8 mouse cellular contexts compared by ENCODE assay signal in genomic region chr12:91848394-91849044, GRCm38 (mm10). TPM values are rescaled to one million over a fixed set of nuclear protein-coding genes. Genes with fewer than 3 reads are reported as not detected.
A peak's percentile ranks its signal among the peaks of the same experiment; 100 is the strongest.
DNase-seq lines count a peak whose midpoint lies in the region; ATAC-seq and TF ChIP-seq lines count a peak whose summit lies in the region.

No protein-coding gene starts in this region.

- WGBS in heart, embryonic 12.5 days, result 3% methylated on average over 33 of the region's 33 CpGs
- WGBS in forebrain, embryonic 16.5 days, result 5% methylated on average over 32 of the region's 33 CpGs
- 2% methylated on average over 33 of the region's 33 CpGs for WGBS in liver, embryonic 14.5 days (ENCODE audit: insufficient replicate concordance)
- WGBS in stomach, embryonic 14.5 days, result 2% methylated on average over 33 of the region's 33 CpGs

- H3K36me3 ChIP-seq in heart, embryonic 12.5 days, result peaks cover 5% of the 10 kb centered on the region
- no peaks in the 10 kb centered on the region for H3K36me3 ChIP-seq in forebrain, embryonic 16.5 days (ENCODE audit: control insufficient read depth, insufficient read depth)
- H3K36me3 ChIP-seq in liver, embryonic 14.5 days (replicated peaks; ENCODE audit: control insufficient read depth, insufficient read depth, low read depth), result no peaks in the 10 kb centered on the region
- H3K36me3 ChIP-seq in stomach, embryonic 14.5 days (ENCODE audit: control insufficient read depth, insufficient read depth, low read length), result no peaks in the 10 kb centered on the region

- no peaks in the 10 kb centered on the region for H3K9me3 ChIP-seq in heart, embryonic 12.5 days (replicated peaks)
- no peaks in the 10 kb centered on the region for H3K9me3 ChIP-seq in forebrain, embryonic 16.5 days (ENCODE audit: control insufficient read depth, low read length)
- H3K9me3 ChIP-seq in liver, embryonic 14.5 days (ENCODE audit: control insufficient read depth, low read length), result no peaks in the 10 kb centered on the region
- no peaks in the 10 kb centered on the region for H3K9me3 ChIP-seq in stomach, embryonic 14.5 days (ENCODE audit: control insufficient read depth, low read depth, low read length)

- no peak for DNase-seq in heart, postnatal 10 days
- DNase-seq in MEL-GATA-1-ER (ENCODE audit: extremely low read depth, low read depth), result peak; percentile 11
- peak in 2 of 3 experiments; percentile 15 to 27 for DNase-seq in liver, embryonic 14.5 days (ENCODE audit: low read depth in 3 of 3, low spot score in 3 of 3)
- no peak for DNase-seq in right cerebral cortex, postnatal 4 days
- DNase-seq in kidney, postnatal 25 days, result no peak

- no peak for TF ChIP-seq EP300 in liver, embryonic 14.5 days (IDR thresholded peaks at IDR 0.05; ENCODE audit: low read depth)

- peak overlapping the region; percentile 99 for H3K4me3 ChIP-seq in heart, embryonic 12.5 days
- H3K4me3 ChIP-seq in forebrain, embryonic 16.5 days (replicated peaks; ENCODE audit: low read length), result peak overlapping the region; percentile 92
- peak overlapping the region; percentile 72 to 83 for H3K4me3 ChIP-seq in liver, embryonic 14.5 days (ENCODE audit: insufficient read depth in 1 of 2, low read depth in 2 of 2, low read length in 2 of 2)
- H3K4me3 ChIP-seq in stomach, embryonic 14.5 days (ENCODE audit: low read depth, low read length), result peak overlapping the region; percentile 81

- H3K9ac ChIP-seq in heart, embryonic 12.5 days, result peak overlapping the region; percentile 97
- peak overlapping the region; percentile 85 for H3K9ac ChIP-seq in forebrain, embryonic 16.5 days (replicated peaks; ENCODE audit: low read depth, low read length)
- H3K9ac ChIP-seq in liver, embryonic 14.5 days (replicated peaks), result peak overlapping the region; percentile 77
- H3K9ac ChIP-seq in stomach, embryonic 14.5 days (replicated peaks; ENCODE audit: low read depth, low read length), result peak overlapping the region; percentile 67

- peak overlapping the region; percentile 70; the same call in 1 of the 2 replicates for H3K27ac ChIP-seq in heart, embryonic 12.5 days (ENCODE audit: poor library complexity, severe bottlenecking)
- H3K27ac ChIP-seq in forebrain, embryonic 16.5 days (ENCODE audit: low read length), result peak overlapping the region; percentile 53; the same call in 1 of the 2 replicates
- H3K27ac ChIP-seq in liver, embryonic 14.5 days, result peak overlapping the region; percentile 27; the same call in 1 of the 2 replicates
- no peak overlapping the region; the same call in 1 of the 2 replicates for H3K27ac ChIP-seq in stomach, embryonic 14.5 days (ENCODE audit: low read length)

- H3K4me1 ChIP-seq in heart, embryonic 12.5 days (replicated peaks), result peaks cover 18% of the 10 kb centered on the region; the same call in 1 of the 2 replicates
- peaks cover 14% of the 10 kb centered on the region for H3K4me1 ChIP-seq in forebrain, embryonic 16.5 days (replicated peaks; ENCODE audit: control insufficient read depth, insufficient read depth, low read length)
- peaks cover 2 to 4% of the 10 kb centered on the region in 2 experiments; a peak in 1 of 4 replicates for H3K4me1 ChIP-seq in liver, embryonic 14.5 days (replicated peaks; ENCODE audit: control insufficient read depth in 2 of 2, insufficient read depth in 2 of 2, low read length in 1 of 2)
- no peaks in the 10 kb centered on the region; the same call in 1 of the 2 replicates for H3K4me1 ChIP-seq in stomach, embryonic 14.5 days (ENCODE audit: control insufficient read depth, insufficient read depth, low read length)

- peak overlapping the region; percentile 98 for H3K4me2 ChIP-seq in heart, embryonic 12.5 days
- peak overlapping the region; percentile 96 for H3K4me2 ChIP-seq in forebrain, embryonic 16.5 days (ENCODE audit: low read length)
- H3K4me2 ChIP-seq in liver, embryonic 14.5 days (ENCODE audit: low read depth), result peak overlapping the region; percentile 72
- H3K4me2 ChIP-seq in stomach, embryonic 14.5 days (replicated peaks; ENCODE audit: low read depth, low read length), result peak overlapping the region; percentile 81

- no peaks in the 10 kb centered on the region for H3K27me3 ChIP-seq in heart, embryonic 12.5 days (replicated peaks)
- no peaks in the 10 kb centered on the region for H3K27me3 ChIP-seq in forebrain, embryonic 16.5 days (replicated peaks; ENCODE audit: control insufficient read depth, insufficient read depth, low read length)
- no peaks in the 10 kb centered on the region for H3K27me3 ChIP-seq in liver, embryonic 14.5 days (ENCODE audit: control insufficient read depth, insufficient read depth, low read length)
- H3K27me3 ChIP-seq in stomach, embryonic 14.5 days (ENCODE audit: control insufficient read depth, insufficient read depth, low read length), result no peaks in the 10 kb centered on the region

- ATAC-seq in heart, embryonic 12.5 days (ENCODE audit: insufficient number of reproducible peaks, low FRiP score), result peak; percentile 69
- ATAC-seq in forebrain, embryonic 16.5 days, result peak; percentile 54
- ATAC-seq in liver, embryonic 14.5 days (ENCODE audit: insufficient read depth), result peak; percentile 57
- ATAC-seq in stomach, embryonic 14.5 days (ENCODE audit: insufficient number of reproducible peaks, insufficient read depth, low FRiP score, low read depth), result peak; percentile 34

- intact Hi-C loops in heart, postnatal 10 days (cut with DNase I), result no loop called here

- no peak for TF ChIP-seq CTCF in liver, embryonic 14.5 days (IDR thresholded peaks at IDR 0.05; ENCODE audit: low read depth)

RNA-seq across cellular contexts. Expression of gene Sel1l, which starts 0.4 kb away (rescaled TPM):
- polyA plus RNA-seq in heart, embryonic 12.5 days (2016; fragmentation: Nextera tagmentation; extraction: Ambion mirVana), result 60.1 and 66.2 TPM in 2 replicates
- 10 to 100 TPM; 60.3 to 62.6 TPM for total RNA-seq in heart, postnatal 10 days (2021)
- polyA plus RNA-seq in forebrain, embryonic 16.5 days (2015; fragmentation: Nextera tagmentation; extraction: Ambion mirVana), result 109 and 126 TPM in 2 replicates
- polyA plus RNA-seq in liver, embryonic 14.5 days (2012; rRNA removed), result 6.9 and 12.8 TPM in 2 replicates
- 27.3 and 28.3 TPM in 2 replicates for polyA plus RNA-seq in liver, embryonic 14.5 days (2014; fragmentation: Nextera tagmentation; extraction: Ambion mirVana)
- polyA plus RNA-seq in stomach, embryonic 14.5 days (2014; fragmentation: Nextera tagmentation; extraction: Ambion mirVana), result 94.0 and 115 TPM in 2 replicates

Comparison
In these comparisons a context has a peak if more than half of its experiments do, and no peak if none do; other contexts are left out.
1. DNase-seq: peak in MEL-GATA-1-ER (single experiment) and liver, embryonic 14.5 days (2 of 3); none in heart, postnatal 10 days (0 of 2), right cerebral cortex, postnatal 4 days (single experiment) and kidney, postnatal 25 days (0 of 2).
2. Peak in every context shown above with its lines, with median percentiles within 50 percentile points of each other: ATAC-seq, H3K4me2 ChIP-seq, H3K4me3 ChIP-seq and H3K9ac ChIP-seq.